Mouse (Mus musculus) thymus, postnatal 14 days (tissue): ENCODE results near the gene Gm49510.
"Not testable (repeated sequence)": the region's sequence is repeated elsewhere in the genome, so short reads cannot be mapped to it uniquely, and the experiment has no call there.

ENCODE experiments used
- DNase-seq: peaks from one replicate; pipeline ENCODE4 v3.0.0; 2021

Gm49510 gene

GRCm38 (mm10) chr15:78878792-78879516 is 20.5 kb upstream of the Gm49510 start:
- not testable (repeated sequence) for DNase-seq

GRCm38 (mm10) chr15:78880432-78880831 is 19.0 kb upstream of the Gm49510 start:
- no peak for DNase-seq

GRCm38 (mm10) chr15:78881828-78882227 is 17.6 kb upstream of the Gm49510 start:
- DNase-seq, result no peak

GRCm38 (mm10) chr15:78889401-78889853 is 10.0 kb upstream of the Gm49510 start:
- no peak for DNase-seq

- DNase-seq, result no peak
Observed at GRCm38 (mm10) chr15:78892440-78892839, 7.0 kb upstream of the Gm49510 start.

- peak; percentile 57 for DNase-seq
Observed at GRCm38 (mm10) chr15:78894726-78895125, 4.7 kb upstream of the Gm49510 start.

GRCm38 (mm10) chr15:78895741-78896140 is 3.7 kb upstream of the Gm49510 start:
- peak; percentile 27 for DNase-seq

GRCm38 (mm10) chr15:78896149-78896548 is 3.3 kb upstream of the Gm49510 start:
- DNase-seq, result peak; percentile 55

- no peak for DNase-seq
Observed at GRCm38 (mm10) chr15:78897488-78897887, 2.0 kb upstream of the Gm49510 start.

GRCm38 (mm10) chr15:78898507-78899001 is 913 bp upstream of the Gm49510 start:
- DNase-seq, result peak; percentile 78

GRCm38 (mm10) chr15:78899740-78900584 is 495 bp downstream of the Gm49510 start, which contains the start of gene Sh3bp1:
TSS of gene Sh3bp1 (plus strand) at chr15:78899768.
- peak; percentile 89 for DNase-seq

GRCm38 (mm10) chr15:78900585-78901421 is 1.3 kb downstream of the Gm49510 start:
- DNase-seq, result no peak

GRCm38 (mm10) chr15:78901422-78901789 is 1.9 kb downstream of the Gm49510 start:
- DNase-seq, result peak; percentile 38

GRCm38 (mm10) chr15:78903243-78903642 is 3.8 kb downstream of the Gm49510 start:
- DNase-seq, result peak; percentile 86

GRCm38 (mm10) chr15:78908399-78908798 is 8.9 kb downstream of the Gm49510 start:
- no peak for DNase-seq

GRCm38 (mm10) chr15:78908982-78909381 is 9.5 kb downstream of the Gm49510 start:
- no peak for DNase-seq

- peak; percentile 53 for DNase-seq
Observed at GRCm38 (mm10) chr15:78912040-78912439, 12.6 kb downstream of the Gm49510 start.

GRCm38 (mm10) chr15:78913632-78914090 is 14.2 kb downstream of the Gm49510 start, which contains the start of gene Pdxp:
TSS of gene Pdxp (plus strand) at chr15:78913919.
- peak; percentile 98 for DNase-seq

- peak; percentile 68 for DNase-seq
Observed at GRCm38 (mm10) chr15:78914091-78914822, 14.8 kb downstream of the Gm49510 start.

GRCm38 (mm10) chr15:78914823-78915659 is 15.6 kb downstream of the Gm49510 start:
- no peak for DNase-seq

- peak; percentile 79 for DNase-seq
Observed at GRCm38 (mm10) chr15:78915660-78916017, 16.2 kb downstream of the Gm49510 start.
